Mouse (Mus musculus) adrenal gland, postnatal 25 days (tissue): Measurements from ENCODE around the gene Tubgcp3. TPM values are rescaled to one million over a fixed set of nuclear protein-coding genes. Genes with fewer than 3 reads are reported as not detected.
A peak's percentile ranks its signal among the peaks of the same experiment; 100 is the strongest.
"Not testable (repeated sequence)": the region's sequence is repeated elsewhere in the genome, so short reads cannot be mapped to it uniquely, and the experiment has no call there.

Source experiments
- DNase-seq: peaks from one replicate; pipeline ENCODE4 v3.0.0; 2021; ENCODE audit warnings: mixed read lengths
- long read RNA-seq: library from polyadenylated mRNA; stranded (forward); transcript quantifications from one replicate; pipeline ENCODE4 v2.0.0, GENCODE M21; 2021
- total RNA-seq: library from RNA; stranded (reverse); gene quantifications from 2 replicates; pipeline ENCODE4 v1.2.3, GENCODE M21; 2021

Tubgcp3 gene
- total RNA-seq, result 34.8 and 38.6 TPM in 2 replicates
- long read RNA-seq, transcript Tubgcp3-201 (22 exons, 3,797 nt), result major isoform, 27 of 44 reads
- long read RNA-seq, partial matches to known transcripts, result 9 of 44 reads
- long read RNA-seq, other reads (novel, unspliced or antisense), result 8 of 44 reads

- peak; percentile 90 for DNase-seq
These were observed at the start of gene Tubgcp3 for GRCm38 (mm10) chr8:12672056-12672881. Tubgcp3 (minus strand) TSS chr8:12672248.

- no peak for DNase-seq
These were observed 47.0 kb upstream of the Tubgcp3 start for GRCm38 (mm10) chr8:12719091-12719490.

DNA sequence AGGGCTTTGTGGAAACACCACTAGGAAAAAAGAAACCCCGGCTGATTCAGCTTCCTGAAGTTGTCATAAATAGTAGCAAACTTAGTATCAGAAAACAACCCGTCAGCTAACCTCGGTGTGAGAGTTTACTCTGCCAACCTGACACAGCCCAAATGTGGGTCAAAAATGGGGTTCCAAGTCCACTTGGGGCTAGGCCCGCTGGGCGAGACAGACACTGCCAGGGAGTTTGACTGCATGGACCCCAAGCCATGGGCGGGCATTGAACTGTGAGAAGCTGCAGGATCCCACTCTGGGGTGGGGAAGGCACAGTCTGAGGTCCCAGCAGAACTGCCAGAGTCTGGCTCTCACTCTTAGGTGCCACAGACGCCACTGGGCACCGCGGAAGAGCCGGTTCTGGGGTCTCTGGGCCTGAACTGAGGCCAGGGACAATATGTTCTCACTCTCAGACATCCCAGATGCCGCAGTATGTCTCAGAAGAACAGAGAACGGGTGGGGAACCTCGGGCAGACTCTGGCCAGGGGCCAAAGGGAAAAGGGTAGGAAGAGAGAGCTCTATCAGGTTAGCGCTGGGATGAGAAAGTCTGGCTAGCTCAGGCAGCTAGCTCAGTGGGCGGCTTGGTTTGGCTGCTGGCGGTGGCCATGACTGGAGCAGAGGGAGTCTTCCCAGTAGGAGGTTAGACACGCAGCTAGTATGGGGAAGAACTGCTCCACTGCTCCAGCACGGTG, 44.0 kb upstream of the Tubgcp3 start:
- no peak for DNase-seq

GRCm38 (mm10) chr8:12711623-12712022, 39.6 kb upstream of the Tubgcp3 start:
- DNase-seq, result peak; percentile 50

DNA sequence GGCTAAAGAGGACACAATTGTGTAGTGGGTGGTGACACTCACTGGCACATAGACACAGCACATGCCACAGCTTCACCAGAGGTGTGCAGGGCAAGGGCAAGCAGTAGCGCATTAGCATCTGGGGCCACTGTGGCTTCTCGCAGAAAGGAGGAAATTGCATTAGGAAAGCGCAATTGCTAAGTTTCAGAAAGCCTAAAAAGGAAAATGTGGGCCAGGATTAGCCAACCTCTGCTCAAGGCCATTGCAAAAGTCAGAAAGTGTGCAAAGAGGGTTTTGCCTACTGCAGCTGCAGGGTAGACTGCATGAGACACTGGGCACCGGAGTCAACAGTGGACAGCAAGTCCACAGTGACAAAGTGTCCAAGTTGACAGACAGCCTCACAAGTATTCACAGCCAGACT, 31.5 kb upstream of the Tubgcp3 start:
- DNase-seq, result no peak

DNA sequence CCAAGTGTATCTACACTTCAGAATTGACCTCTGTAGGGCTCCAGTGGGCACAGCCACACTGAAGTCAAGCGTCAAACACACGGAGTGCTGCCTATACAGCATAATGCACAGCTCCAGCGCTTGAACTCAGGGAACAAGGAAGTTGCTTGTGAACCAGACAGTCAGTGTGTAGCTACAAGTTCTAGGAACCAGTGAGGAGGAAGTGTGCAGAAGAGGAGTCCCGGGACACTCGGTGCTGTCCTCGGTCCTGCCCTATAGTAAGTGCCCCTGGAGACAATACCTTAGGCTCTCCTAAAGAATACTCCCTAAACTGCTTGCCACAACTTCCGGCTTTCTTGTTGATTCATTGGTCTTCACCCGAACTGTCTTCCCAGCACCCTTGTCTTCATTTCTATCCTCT, 30.2 kb upstream of the Tubgcp3 start:
- DNase-seq, result no peak

DNA sequence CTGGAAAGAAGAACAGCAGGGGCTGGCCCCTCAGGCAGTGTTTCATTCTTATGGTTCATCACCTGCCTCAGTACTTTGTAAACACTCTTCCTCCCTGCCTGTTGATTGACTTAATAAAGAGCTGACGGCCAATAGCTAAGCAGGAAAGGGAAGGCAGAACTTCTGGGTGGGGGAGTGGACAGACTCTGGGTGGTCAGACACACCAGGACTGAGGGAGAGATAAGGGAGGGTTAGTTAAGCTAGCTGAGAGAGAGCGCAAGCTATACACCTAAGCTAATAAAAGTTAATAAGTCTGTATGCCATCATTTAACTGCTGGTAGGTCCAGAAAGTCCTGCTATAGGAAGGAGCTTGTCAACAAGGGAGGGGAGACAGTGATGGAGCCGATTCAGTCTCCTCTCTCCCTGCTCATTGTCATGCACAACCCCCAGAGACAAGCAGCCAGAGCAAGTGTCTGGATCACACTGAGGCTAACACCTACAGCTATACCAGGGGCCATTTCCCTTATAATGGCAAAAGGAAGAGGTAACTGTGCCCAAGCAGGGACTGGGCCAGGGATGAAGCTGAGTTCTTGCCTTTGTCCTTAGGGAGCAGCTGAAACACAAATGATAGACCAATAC, 26.7 kb upstream of the Tubgcp3 start:
- DNase-seq, result no peak

DNA sequence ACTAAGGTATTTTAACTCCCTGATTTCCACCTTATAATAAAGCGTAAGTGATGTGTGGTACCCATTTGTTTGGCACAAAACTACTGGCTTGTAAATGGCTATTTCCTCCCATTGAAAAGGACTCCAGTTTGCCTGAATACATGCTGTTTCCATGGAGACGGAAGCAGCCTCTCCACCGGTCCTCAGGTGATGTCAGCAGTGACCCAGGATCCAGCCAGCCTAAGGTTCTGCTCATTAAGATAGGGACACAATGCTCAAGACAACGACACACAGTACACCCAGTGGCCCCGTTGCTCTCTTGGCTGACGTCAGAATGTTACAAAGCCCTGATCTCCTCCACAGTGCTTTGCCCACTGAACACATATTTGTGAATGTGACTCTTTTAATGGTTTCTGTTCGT, 16.8 kb upstream of the Tubgcp3 start:
- no peak for DNase-seq

- DNase-seq, result peak; percentile 87
These were observed 5.5 kb upstream of the Tubgcp3 start for GRCm38 (mm10) chr8:12677529-12677928.

DNA sequence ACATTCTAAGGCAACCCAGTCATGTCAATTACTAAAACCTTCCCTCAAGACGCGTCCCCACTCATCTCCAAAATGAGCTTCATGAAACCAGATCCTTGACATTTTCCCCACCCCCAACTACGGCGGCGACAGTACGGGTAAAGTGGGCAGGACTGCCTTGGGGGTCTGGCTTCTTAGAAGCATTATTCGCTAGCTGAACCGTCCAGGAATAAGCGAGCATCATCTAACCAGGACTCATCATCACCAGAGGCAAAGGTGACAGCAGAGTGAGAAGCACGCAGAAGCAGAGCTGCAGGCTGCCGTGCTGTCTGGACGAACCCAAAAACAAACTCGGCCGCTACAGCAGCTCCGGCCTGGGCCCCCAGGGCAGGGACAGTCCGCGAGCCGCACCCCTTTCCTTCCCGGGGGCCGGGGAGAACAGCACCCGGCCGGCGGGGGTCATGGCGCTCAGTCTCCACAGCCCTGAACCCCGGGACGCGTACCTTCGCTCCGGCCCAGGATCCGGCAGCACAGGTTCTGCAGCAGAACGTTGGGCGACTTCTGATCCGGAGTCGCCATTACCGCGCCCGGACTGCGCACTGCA, 484 bp downstream of the Tubgcp3 start:
- no peak for DNase-seq

GRCm38 (mm10) chr8:12670965-12671364, 1.1 kb downstream of the Tubgcp3 start:
- DNase-seq, result no peak

GRCm38 (mm10) chr8:12668832-12669231, 3.2 kb downstream of the Tubgcp3 start:
- DNase-seq, result no peak

GRCm38 (mm10) chr8:12666530-12666929, 5.5 kb downstream of the Tubgcp3 start:
- DNase-seq, result not testable (repeated sequence)

DNA sequence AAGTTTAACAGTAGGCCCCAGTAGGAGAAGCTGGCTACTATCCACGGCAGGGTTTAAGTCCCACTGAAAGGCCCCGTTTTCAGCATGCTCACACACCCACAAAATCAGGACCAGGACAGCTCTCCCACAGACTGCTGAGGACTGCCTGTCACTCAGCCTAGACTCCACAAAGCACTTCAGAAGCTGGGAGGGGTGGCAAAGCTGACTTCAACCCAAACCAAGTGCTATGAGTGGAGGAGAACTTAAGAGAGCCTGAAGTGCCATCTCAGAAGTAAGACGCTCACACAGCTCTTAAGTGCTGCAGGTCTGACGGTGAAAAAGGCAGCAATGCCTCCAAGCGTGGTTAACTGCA, 9.0 kb downstream of the Tubgcp3 start:
- no peak for DNase-seq

DNA sequence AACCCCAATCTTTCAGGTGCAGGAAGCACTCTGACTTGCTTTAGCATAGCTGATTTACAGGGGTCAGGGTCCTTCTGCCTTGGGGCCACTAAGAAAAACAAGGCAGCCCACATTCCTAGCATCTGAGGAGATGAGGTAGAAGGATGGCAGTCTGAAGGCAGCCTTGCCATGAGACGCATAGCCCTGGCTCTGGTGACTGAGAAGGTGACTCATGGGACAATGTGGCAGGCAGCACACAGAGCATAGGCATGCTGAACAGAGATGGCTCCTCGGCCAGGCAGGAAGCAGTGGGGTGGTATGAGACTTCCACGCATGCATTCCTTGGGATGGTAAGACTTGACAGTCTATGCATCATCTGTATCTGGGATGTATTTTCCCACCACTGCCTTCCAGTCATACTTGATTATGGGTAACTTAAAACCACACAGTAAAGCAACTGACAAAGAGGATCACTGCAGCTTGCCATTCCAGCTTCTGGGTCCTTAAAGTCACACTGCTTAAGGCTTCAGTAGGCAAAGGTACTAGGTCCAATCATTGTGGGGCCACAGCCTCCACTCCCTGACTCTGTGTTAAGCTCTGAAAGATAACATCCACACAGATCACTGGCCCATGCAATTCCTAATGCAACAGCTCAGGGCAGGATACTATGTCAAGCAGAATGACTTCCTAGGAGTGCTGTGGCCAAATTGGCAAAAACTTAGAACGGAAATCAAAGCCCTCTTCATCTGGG, 9.5 kb downstream of the Tubgcp3 start:
- DNase-seq, result no peak

- no peak for DNase-seq
These were observed 14.6 kb downstream of the Tubgcp3 start for GRCm38 (mm10) chr8:12657411-12657810.

GRCm38 (mm10) chr8:12651246-12651645, 20.8 kb downstream of the Tubgcp3 start:
- no peak for DNase-seq

- no peak for DNase-seq
These were observed 21.6 kb downstream of the Tubgcp3 start for GRCm38 (mm10) chr8:12650495-12650894.

DNA sequence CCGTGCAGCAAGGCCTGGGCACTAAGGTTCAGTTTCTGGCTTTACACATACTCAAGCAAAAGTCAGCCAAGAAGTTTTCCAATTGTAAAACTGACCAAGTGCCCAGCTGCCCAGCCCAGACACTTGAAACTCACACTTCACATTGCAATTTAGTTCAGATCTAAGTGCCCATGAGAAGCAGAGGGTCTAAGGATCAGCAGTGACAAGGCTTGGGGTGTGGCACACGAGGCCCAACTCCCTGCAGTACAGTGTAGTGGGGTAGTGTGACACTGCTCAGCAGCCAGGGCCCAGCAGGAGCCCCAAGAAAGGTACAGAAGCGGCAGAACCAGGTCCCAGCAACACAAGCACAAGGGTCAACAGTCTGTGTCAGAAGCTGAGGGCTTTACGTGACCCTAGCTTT, 23.1 kb downstream of the Tubgcp3 start:
- DNase-seq, result no peak

- no peak for DNase-seq
These were observed 25.5 kb downstream of the Tubgcp3 start for GRCm38 (mm10) chr8:12646536-12646935.

DNA sequence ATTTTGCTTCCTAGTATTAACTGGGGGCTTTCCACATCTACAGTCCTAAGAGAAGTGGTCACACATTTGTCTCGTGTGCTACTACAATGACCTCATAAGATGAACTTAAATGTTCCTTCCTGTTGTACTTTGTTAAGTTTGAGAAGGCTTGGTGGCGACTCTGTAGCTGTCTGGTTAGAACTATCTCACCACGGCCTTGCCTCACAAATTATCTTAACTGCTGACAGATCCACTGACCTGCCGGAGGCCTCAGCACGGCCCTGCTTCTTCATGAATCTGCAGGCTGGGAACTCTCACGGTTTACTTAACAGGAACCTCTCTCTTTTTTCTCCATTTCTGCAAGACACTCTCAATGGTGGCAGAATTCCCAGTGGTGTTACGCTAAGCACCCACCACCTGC, 27.2 kb downstream of the Tubgcp3 start:
- no peak for DNase-seq

GRCm38 (mm10) chr8:12644341-12644740, 27.7 kb downstream of the Tubgcp3 start:
- no peak for DNase-seq
